Mouse (Mus musculus): ENCODE measurements at regions not wholly inside any gene's neighbourhood (a gene's known extent, or its start where the extent isn't known, plus 50 kb on each side); places are given as distances from the start of the nearest gene placed in this dataset.
A peak's percentile ranks its signal among the peaks of the same experiment; 100 is the strongest.
"Not testable (repeated sequence)": the region's sequence is repeated elsewhere in the genome, so short reads cannot be mapped to it uniquely, and the experiment has no call there.

- ATAC-seq (ENCODE audit: low FRiP score, low TSS enrichment) = no peak
- no peaks in the 10 kb centered on the region for H3K9me3 ChIP-seq (ENCODE audit: low read length)
- H3K9ac ChIP-seq (replicated peaks; ENCODE audit: low read length) = no peak overlapping the region
- 94% methylated on average over 7 of the region's 7 CpGs for WGBS
- no peak overlapping the region for H3K27ac ChIP-seq (ENCODE audit: low read length)
- no peaks in the 10 kb centered on the region for H3K36me3 ChIP-seq (ENCODE audit: insufficient read depth, low read length)
- no peaks in the 10 kb centered on the region for H3K27me3 ChIP-seq (ENCODE audit: insufficient read depth, low read length)
- H3K4me2 ChIP-seq (replicated peaks; ENCODE audit: low read depth, low read length) = no peak overlapping the region
- H3K4me1 ChIP-seq (ENCODE audit: insufficient read depth, low read length) = no peaks in the 10 kb centered on the region
- no peak overlapping the region for H3K4me3 ChIP-seq (ENCODE audit: low read length)
These were observed 439.7 kb downstream of the Rfpl4b start for GRCm38 (mm10) chr10:38381873-38382296.

GRCm38 (mm10) chr10:38380388-38380787, 441.2 kb downstream of the Rfpl4b start:
- Histone ChIP-seq H3K9me3 (ENCODE audit: low read length) (no peaks in the 10 kb centered on the region), H3K9ac (replicated peaks; ENCODE audit: low read length) (no peak overlapping the region), H3K27me3 (ENCODE audit: insufficient read depth, low read length) (no peaks in the 10 kb centered on the region), H3K36me3 (ENCODE audit: insufficient read depth, low read length) (no peaks in the 10 kb centered on the region), H3K27ac (ENCODE audit: low read length) (no peak overlapping the region), H3K4me3 (ENCODE audit: low read length) (no peak overlapping the region), H3K4me2 (replicated peaks; ENCODE audit: low read depth, low read length) (no peak overlapping the region), H3K4me1 (ENCODE audit: insufficient read depth, low read length) (no peaks in the 10 kb centered on the region)
- no peak for ATAC-seq (ENCODE audit: low FRiP score, low TSS enrichment)
- WGBS = 88% methylated on average over 2 of the region's 2 CpGs

DNA sequence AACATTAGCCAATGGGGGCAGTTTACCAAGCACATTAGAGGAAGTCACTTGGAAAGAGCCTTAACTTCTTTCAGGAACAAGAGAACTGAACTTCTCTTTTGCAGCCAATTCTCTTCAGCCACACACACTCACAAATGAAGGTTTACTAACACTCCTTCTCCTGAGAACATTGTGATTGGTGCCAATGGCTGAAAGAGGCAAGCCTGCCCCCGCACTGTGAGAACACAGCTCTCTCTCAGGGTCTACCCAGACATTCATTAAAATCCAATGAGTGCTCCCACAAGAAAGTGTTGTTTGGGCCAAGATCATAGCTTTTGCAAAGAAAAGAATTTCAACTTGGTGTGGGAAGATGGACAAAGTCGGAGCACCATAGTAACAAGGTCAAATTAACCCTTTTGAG, 454.8 kb downstream of the Rfpl4b start:
- 84% methylated on average over 2 of the region's 2 CpGs for WGBS

DNA sequence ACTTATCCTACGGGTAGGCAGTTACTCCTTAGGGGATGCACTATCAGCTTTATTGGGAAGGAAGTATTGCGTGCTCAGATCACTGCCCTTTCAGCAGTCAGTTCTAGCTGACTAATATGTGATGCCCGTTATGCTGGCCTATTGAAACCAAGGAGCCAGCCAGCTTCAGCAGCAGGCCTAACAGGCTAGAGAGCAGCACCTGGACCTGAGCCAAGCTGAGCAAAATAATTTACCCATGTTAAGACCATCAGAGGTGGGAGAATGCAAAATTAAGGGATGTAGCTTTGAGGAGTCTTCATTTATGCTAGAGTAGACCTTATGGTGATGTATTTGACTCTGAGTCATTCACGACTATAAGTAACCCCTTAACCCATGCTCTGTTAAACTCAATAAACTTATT, 456.7 kb downstream of the Rfpl4b start:
- 90% methylated on average over 4 of the region's 4 CpGs for WGBS
- H3K36me3 ChIP-seq (ENCODE audit: insufficient read depth, low read length) = no peaks in the 10 kb centered on the region
- no peak for ATAC-seq (ENCODE audit: low FRiP score, low TSS enrichment)
- H3K27me3 ChIP-seq (ENCODE audit: insufficient read depth, low read length) = no peaks in the 10 kb centered on the region
- H3K4me2 ChIP-seq (replicated peaks; ENCODE audit: low read depth, low read length) = no peak overlapping the region
- no peaks in the 10 kb centered on the region for H3K9me3 ChIP-seq (ENCODE audit: low read length)
- no peaks in the 10 kb centered on the region for H3K4me1 ChIP-seq (ENCODE audit: insufficient read depth, low read length)
- H3K4me3 ChIP-seq (ENCODE audit: low read length) = no peak overlapping the region
- no peak overlapping the region for H3K9ac ChIP-seq (replicated peaks; ENCODE audit: low read length)
- H3K27ac ChIP-seq (ENCODE audit: low read length) = no peak overlapping the region

More for the DNA sequence above, 454.8 kb downstream of the Rfpl4b start:
- no peaks in the 10 kb centered on the region for H3K9me3 ChIP-seq (ENCODE audit: low read length)
- no peak overlapping the region for H3K9ac ChIP-seq (replicated peaks; ENCODE audit: low read length)
- no peak overlapping the region for H3K4me2 ChIP-seq (replicated peaks; ENCODE audit: low read depth, low read length)
- no peaks in the 10 kb centered on the region for H3K27me3 ChIP-seq (ENCODE audit: insufficient read depth, low read length)
- no peaks in the 10 kb centered on the region for H3K4me1 ChIP-seq (ENCODE audit: insufficient read depth, low read length)
- H3K36me3 ChIP-seq (ENCODE audit: insufficient read depth, low read length) = no peaks in the 10 kb centered on the region
- H3K27ac ChIP-seq (ENCODE audit: low read length) = no peak overlapping the region
- no peak for ATAC-seq (ENCODE audit: low FRiP score, low TSS enrichment)
- H3K4me3 ChIP-seq (ENCODE audit: low read length) = no peak overlapping the region

GRCm38 (mm10) chr10:38357539-38358232, 463.9 kb downstream of the Rfpl4b start:
- Histone ChIP-seq H3K27ac (ENCODE audit: low read length) (no peak overlapping the region), H3K27me3 (ENCODE audit: insufficient read depth, low read length) (no peaks in the 10 kb centered on the region), H3K36me3 (ENCODE audit: insufficient read depth, low read length) (no peaks in the 10 kb centered on the region), H3K4me1 (ENCODE audit: insufficient read depth, low read length) (no peaks in the 10 kb centered on the region), H3K4me2 (replicated peaks; ENCODE audit: low read depth, low read length) (no peak overlapping the region), H3K9me3 (ENCODE audit: low read length) (no peaks in the 10 kb centered on the region), H3K9ac (replicated peaks; ENCODE audit: low read length) (no peak overlapping the region), H3K4me3 (ENCODE audit: low read length) (no peak overlapping the region)
- WGBS = 50% methylated on average over 1 of the region's 1 CpGs
- no peak for ATAC-seq (ENCODE audit: low FRiP score, low TSS enrichment)

GRCm38 (mm10) chr10:38353973-38354372, 467.6 kb downstream of the Rfpl4b start:
- no peaks in the 10 kb centered on the region for H3K36me3 ChIP-seq (ENCODE audit: insufficient read depth, low read length)
- ATAC-seq (ENCODE audit: low FRiP score, low TSS enrichment) = no peak
- H3K27ac ChIP-seq (ENCODE audit: low read length) = no peak overlapping the region
- no peaks in the 10 kb centered on the region for H3K27me3 ChIP-seq (ENCODE audit: insufficient read depth, low read length)
- H3K9me3 ChIP-seq (ENCODE audit: low read length) = no peaks in the 10 kb centered on the region
- H3K4me3 ChIP-seq (ENCODE audit: low read length) = no peak overlapping the region
- 33% methylated on average over 2 of the region's 2 CpGs for WGBS
- no peak overlapping the region for H3K4me2 ChIP-seq (replicated peaks; ENCODE audit: low read depth, low read length)
- no peak overlapping the region for H3K9ac ChIP-seq (replicated peaks; ENCODE audit: low read length)
- H3K4me1 ChIP-seq (ENCODE audit: insufficient read depth, low read length) = no peaks in the 10 kb centered on the region

DNA sequence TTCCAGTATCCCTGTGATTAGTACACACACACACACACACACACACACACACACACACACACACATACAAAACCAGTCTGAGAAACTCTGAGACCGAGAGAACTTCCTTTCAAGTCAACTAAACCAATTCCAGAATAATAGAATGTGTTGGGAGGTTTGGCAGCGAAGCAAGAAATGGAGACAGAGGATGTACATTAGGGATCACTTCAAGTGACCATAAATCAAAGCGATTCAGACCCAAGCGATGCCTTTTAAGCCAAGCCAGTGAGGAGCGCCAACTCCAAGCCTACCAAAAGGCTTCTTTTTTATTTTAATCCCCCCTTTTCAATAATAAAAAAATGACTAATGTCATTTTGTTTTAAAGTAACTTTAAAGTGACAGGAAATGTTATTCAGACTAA, 468.1 kb downstream of the Rfpl4b start:
- H3K4me2 ChIP-seq (replicated peaks; ENCODE audit: low read depth, low read length) = no peak overlapping the region
- H3K4me1 ChIP-seq (ENCODE audit: insufficient read depth, low read length) = no peaks in the 10 kb centered on the region
- no peak overlapping the region for H3K9ac ChIP-seq (replicated peaks; ENCODE audit: low read length)
- no peak overlapping the region for H3K27ac ChIP-seq (ENCODE audit: low read length)
- no peak overlapping the region for H3K4me3 ChIP-seq (ENCODE audit: low read length)
- WGBS = 32% methylated on average over 5 of the region's 5 CpGs
- no peaks in the 10 kb centered on the region for H3K9me3 ChIP-seq (ENCODE audit: low read length)
- no peaks in the 10 kb centered on the region for H3K27me3 ChIP-seq (ENCODE audit: insufficient read depth, low read length)
- ATAC-seq (ENCODE audit: low FRiP score, low TSS enrichment) = 0 out of 2 replicates have a peak, but pooled peaks have one; percentile 42
- no peaks in the 10 kb centered on the region for H3K36me3 ChIP-seq (ENCODE audit: insufficient read depth, low read length)

DNA sequence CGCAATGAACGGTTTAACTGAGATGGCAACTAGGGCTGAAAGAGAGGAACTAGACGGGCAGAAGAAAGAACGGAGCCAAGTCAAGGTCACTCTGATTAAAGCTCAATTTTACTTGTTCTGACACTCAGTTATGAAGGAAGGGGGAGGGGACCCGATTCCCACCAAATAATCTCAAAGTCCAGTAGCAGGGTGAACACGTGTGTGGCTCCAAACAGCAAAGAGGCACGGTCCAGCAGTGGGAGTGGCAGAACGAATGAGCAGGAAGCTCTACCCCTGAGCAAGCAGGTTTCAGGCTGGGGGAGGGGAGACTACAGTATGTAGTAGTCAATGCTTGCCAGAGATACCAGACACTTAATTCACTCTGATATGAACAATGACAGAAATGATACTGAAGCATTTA, 474.6 kb downstream of the Rfpl4b start:
- H3K27ac ChIP-seq (ENCODE audit: low read length); H3K4me1 ChIP-seq (ENCODE audit: insufficient read depth, low read length); H3K9ac ChIP-seq (replicated peaks; ENCODE audit: low read length); H3K4me2 ChIP-seq (replicated peaks; ENCODE audit: low read depth, low read length); H3K36me3 ChIP-seq (ENCODE audit: insufficient read depth, low read length); ATAC-seq (ENCODE audit: low FRiP score, low TSS enrichment); H3K27me3 ChIP-seq (ENCODE audit: insufficient read depth, low read length); H3K9me3 ChIP-seq (ENCODE audit: low read length); H3K4me3 ChIP-seq (ENCODE audit: low read length): not testable (repeated sequence)
- WGBS = 62% methylated on average over 8 of the region's 8 CpGs

- Histone ChIP-seq H3K4me2 (replicated peaks; ENCODE audit: low read depth, low read length) (no peak overlapping the region), H3K4me3 (ENCODE audit: low read length) (no peak overlapping the region), H3K4me1 (ENCODE audit: insufficient read depth, low read length) (no peaks in the 10 kb centered on the region), H3K9me3 (ENCODE audit: low read length) (no peaks in the 10 kb centered on the region), H3K27ac (ENCODE audit: low read length) (no peak overlapping the region), H3K9ac (replicated peaks; ENCODE audit: low read length) (no peak overlapping the region), H3K36me3 (ENCODE audit: insufficient read depth, low read length) (no peaks in the 10 kb centered on the region), H3K27me3 (ENCODE audit: insufficient read depth, low read length) (no peaks in the 10 kb centered on the region)
- ATAC-seq (ENCODE audit: low FRiP score, low TSS enrichment) = no peak
- 72% methylated on average over 1 of the region's 1 CpGs for WGBS
These were observed 481.0 kb downstream of the Rfpl4b start for GRCm38 (mm10) chr10:38340406-38341175.

- Histone ChIP-seq H3K9ac (replicated peaks; ENCODE audit: low read length) (no peak overlapping the region), H3K4me1 (ENCODE audit: insufficient read depth, low read length) (peaks cover 5% of the 10 kb centered on the region; the same call in 1 of the 2 replicates), H3K27me3 (ENCODE audit: insufficient read depth, low read length) (no peaks in the 10 kb centered on the region), H3K4me3 (ENCODE audit: low read length) (no peak overlapping the region), H3K9me3 (ENCODE audit: low read length) (no peaks in the 10 kb centered on the region), H3K36me3 (ENCODE audit: insufficient read depth, low read length) (no peaks in the 10 kb centered on the region), H3K27ac (ENCODE audit: low read length) (peak overlapping the region; percentile 73), H3K4me2 (replicated peaks; ENCODE audit: low read depth, low read length) (no peak overlapping the region)
- WGBS = 49% methylated on average over 5 of the region's 5 CpGs
- no peak for ATAC-seq (ENCODE audit: low FRiP score, low TSS enrichment)
These were observed 512.7 kb downstream of the Rfpl4b start for GRCm38 (mm10) chr10:38308716-38309392.
